Mouse (Mus musculus): Measurements from ENCODE around the gene Lyz1. TPM values are rescaled to one million over a fixed set of nuclear protein-coding genes. Genes with fewer than 3 reads are reported as not detected.
"Not testable (repeated sequence)": the region's sequence is repeated elsewhere in the genome, so short reads cannot be mapped to it uniquely, and the experiment has no call there.

The Lyz1 gene
- total RNA-seq (2021) = 1 to 10 TPM in 1 of 2 experiments, under 1 TPM in 1; 0.80 to 1.2 TPM

DNA sequence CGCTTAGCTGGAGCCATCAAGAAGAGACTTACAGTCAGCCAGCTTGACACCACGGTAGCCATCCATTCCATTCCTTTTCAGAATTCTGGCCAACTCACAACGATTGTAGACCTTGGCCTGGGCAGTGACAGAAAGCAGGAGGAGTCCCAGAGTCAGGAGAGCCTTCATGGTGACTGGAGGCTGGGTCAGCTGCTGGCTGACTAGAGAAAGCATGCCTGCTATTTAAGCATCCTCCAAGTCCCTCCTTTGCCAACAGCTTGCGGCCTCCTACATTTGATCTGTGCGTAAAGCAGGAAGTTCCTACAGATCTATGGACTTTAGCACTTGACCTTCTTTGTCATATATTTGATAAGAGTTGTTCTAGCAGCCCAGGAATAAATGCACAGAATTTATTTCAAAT, at the start of gene Lyz1:
Gene Lyz1, minus strand, starts transcription at position 198 of the 400 bp plus-strand sequence.
- DNase-seq (ENCODE audit: extremely low spot score in 1 of 2, low spot score in 1 of 2) = no peak

DNA sequence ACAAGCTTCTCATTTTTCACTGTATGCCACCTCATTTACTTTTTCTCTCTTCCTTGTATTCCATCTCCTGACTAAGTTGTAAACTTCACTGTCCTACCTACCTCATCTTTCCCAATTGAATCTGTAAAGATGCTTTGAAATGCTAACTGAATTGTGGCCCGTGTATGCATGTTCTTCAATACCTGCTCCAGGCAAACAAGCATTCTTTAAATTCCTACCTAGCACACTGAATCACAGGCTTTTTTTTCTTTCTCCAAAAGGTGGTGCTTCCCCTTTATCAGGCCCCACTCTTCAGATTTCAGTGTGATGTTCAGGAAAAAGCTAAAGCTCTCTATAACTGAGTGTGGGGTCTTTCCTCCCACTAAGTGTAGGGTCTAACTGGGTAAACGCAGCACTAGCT, 49.7 kb upstream of the Lyz1 start:
- DNase-seq (ENCODE audit: extremely low spot score in 1 of 2, low spot score in 1 of 2) = no peak

DNA sequence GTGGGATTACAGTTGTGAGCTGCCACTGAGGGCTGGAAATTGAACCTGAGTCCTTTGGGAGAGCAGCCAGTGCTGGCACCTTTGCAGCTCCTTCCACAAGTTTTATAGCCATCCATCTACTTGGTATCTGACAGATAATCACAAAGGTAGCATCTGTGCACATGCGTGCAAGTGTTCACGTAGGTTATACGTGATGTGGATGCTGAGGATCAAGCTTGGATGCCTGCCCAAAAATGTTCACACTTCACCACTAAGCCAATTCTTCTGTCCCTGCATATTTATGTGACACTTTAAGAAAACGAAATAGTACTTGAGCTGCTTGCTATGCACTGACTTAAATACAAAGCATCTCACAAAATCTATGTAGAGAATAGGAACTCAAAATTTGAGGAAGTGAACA, 48.4 kb upstream of the Lyz1 start:
- no peak for DNase-seq (ENCODE audit: extremely low spot score in 1 of 2, low spot score in 1 of 2)

GRCm38 (mm10) chr10:117339241-117339640, 46.6 kb upstream of the Lyz1 start:
- DNase-seq (ENCODE audit: extremely low spot score in 1 of 2, low spot score in 1 of 2) = no peak

DNA sequence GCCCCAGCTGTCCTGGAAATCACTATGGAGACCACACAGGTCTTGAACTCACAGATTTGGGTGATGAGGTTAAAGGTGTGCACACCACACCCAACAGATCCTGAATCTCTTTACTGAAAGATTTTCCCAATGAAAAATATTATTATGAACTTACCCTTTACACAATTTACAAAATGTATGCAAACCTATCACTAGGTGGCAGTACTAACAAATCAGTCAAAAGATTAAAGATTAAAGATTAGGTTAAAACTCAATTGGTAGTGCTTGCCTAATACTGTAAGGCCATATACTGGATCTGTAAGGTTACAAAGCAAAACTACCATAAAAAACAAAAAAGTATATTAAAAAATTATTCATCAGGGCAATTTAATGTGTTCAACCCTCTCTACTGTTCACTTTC, 45.3 kb upstream of the Lyz1 start:
- DNase-seq (ENCODE audit: extremely low spot score in 1 of 2, low spot score in 1 of 2) = no peak

DNA sequence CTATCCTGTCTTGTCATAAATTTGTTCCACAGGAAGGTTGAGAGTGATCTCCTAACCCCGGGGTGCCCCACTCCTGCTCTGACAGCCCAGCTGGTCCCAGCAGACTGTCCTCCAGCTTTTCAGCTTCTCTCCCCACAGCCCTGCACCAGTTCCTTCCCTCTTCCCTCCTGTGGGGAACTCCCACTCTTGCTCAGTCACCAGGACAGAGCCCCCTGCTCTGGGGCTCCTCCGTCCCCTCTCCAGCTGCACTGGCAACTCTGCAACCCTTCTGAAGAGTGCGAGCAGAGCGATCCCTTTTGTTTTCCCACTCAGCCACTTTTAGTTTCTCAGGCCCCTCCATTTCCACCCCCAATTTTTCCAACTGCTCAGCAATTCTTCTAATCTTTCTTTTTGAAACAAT, 43.0 kb upstream of the Lyz1 start:
- DNase-seq (ENCODE audit: extremely low spot score in 1 of 2, low spot score in 1 of 2) = no peak

- DNase-seq (ENCODE audit: extremely low spot score in 1 of 2, low spot score in 1 of 2) = no peak
These were observed 37.9 kb upstream of the Lyz1 start for GRCm38 (mm10) chr10:117330521-117330920.

- no peak for DNase-seq (ENCODE audit: extremely low spot score in 1 of 2, low spot score in 1 of 2)
These were observed 31.1 kb upstream of the Lyz1 start for GRCm38 (mm10) chr10:117323782-117324181.

DNA sequence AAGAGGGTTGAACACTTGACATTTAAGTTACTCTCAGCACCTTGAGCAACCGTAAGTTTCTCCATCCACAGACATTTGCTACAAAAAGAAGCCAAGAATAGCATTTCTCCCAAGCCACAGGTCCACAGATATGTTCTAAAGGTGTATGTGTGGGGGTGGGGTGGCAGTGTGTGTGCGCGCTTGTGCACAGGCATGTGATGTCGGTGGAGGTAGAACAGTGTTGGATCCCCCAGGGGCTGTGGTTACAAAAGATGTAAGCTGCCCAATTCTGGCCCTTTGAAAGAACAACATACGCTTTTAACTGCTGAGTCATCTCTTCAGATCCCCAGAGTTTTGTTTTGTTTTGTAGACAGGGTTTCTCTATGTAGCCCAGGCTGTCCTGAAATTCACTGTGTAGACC, 30.0 kb upstream of the Lyz1 start:
- no peak for DNase-seq (ENCODE audit: extremely low spot score in 1 of 2, low spot score in 1 of 2)

GRCm38 (mm10) chr10:117320571-117320981, 27.9 kb upstream of the Lyz1 start:
- DNase-seq (ENCODE audit: extremely low spot score in 1 of 2, low spot score in 1 of 2) = no peak

GRCm38 (mm10) chr10:117316391-117316790, 23.7 kb upstream of the Lyz1 start:
- DNase-seq (ENCODE audit: extremely low spot score in 1 of 2, low spot score in 1 of 2) = no peak

- DNase-seq (ENCODE audit: extremely low spot score in 1 of 2, low spot score in 1 of 2) = no peak
These were observed 20.5 kb upstream of the Lyz1 start for GRCm38 (mm10) chr10:117313133-117313532.

DNA sequence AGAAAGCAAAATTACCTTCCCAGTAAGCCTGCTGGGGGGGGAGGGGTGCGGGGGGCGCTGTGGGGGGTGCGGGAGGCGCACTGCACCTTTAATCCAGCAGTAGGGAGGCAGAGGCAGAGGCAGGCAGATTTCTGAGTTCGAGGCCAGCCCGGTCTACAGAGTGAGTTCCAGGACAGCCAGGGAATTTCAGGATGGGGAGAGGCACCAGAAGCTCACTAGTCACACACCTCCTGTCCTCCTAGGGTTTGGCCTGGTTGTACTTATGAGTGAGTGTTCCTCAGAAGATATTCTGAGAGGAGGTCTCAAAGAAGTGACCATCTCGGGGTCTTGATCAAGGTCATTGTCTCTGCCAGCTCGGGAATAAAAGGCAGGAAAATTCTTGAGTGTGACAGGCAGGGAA, 19.5 kb upstream of the Lyz1 start:
- DNase-seq (ENCODE audit: extremely low spot score in 1 of 2, low spot score in 1 of 2) = no peak

- no peak for DNase-seq (ENCODE audit: extremely low spot score in 1 of 2, low spot score in 1 of 2)
These were observed 11.7 kb upstream of the Lyz1 start for GRCm38 (mm10) chr10:117304371-117304770.

- DNase-seq (ENCODE audit: extremely low spot score in 1 of 2, low spot score in 1 of 2) = no peak
These were observed 9.0 kb upstream of the Lyz1 start for GRCm38 (mm10) chr10:117301688-117302087.

DNA sequence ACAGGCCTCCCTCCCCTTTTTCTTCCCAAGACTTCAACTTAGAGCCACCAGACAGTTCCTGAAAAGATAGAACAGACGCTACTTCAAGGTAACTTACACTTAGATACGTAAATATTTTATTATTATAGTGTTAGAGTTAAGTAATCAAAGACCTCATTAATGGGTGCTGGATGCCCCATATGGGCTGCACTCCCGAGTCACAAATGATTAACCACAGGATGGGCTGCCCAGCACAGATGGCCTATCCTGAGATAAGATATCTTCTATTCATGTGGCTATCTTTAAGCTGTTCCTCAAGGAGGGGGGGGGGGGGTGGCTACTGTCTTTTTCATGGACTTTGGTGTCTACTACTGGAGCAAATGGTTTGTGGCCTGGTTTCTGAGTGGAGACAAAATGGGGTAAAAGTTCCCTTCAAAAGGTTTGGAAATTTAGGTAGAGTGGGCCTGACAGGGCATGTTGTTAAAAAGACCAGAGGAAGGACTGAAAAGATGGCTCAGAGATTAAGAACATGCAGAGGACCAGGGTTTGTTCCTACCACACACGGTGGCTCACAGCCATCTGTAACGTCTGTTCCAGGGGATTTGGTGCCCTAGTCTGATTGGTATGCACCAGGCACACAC, 7.3 kb upstream of the Lyz1 start:
- DNase-seq (ENCODE audit: extremely low spot score in 1 of 2, low spot score in 1 of 2) = no peak

DNA sequence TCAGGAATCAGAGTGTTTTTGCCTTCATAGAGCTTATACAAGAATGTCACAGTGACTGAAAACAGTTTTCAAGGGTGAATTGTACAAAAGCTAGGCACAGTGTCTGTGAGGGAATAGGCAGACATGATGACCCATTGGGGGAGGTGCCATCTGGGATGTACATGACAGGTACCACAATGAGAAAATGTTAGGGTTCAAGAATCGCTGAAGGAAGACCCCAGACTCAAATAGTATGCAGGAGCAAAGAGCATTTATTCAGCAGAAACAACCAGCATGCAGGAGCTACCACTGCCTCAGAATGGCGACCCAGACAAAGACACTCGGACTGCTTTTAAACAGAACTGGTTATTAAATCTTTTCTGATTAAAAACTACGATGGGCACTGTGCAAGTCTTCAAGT, 6.4 kb upstream of the Lyz1 start:
- no peak for DNase-seq (ENCODE audit: extremely low spot score in 1 of 2, low spot score in 1 of 2)

- no peak for DNase-seq (ENCODE audit: extremely low spot score in 1 of 2, low spot score in 1 of 2)
These were observed 5.7 kb upstream of the Lyz1 start for GRCm38 (mm10) chr10:117298336-117298735.

- not testable (repeated sequence) for DNase-seq (ENCODE audit: extremely low spot score in 1 of 2, low spot score in 1 of 2)
These were observed 1.7 kb downstream of the Lyz1 start for GRCm38 (mm10) chr10:117290936-117291335.

GRCm38 (mm10) chr10:117290046-117290870, 2.4 kb downstream of the Lyz1 start:
- no peak for DNase-seq (ENCODE audit: extremely low spot score in 1 of 2, low spot score in 1 of 2)

GRCm38 (mm10) chr10:117289034-117289505, 3.6 kb downstream of the Lyz1 start:
- DNase-seq (ENCODE audit: extremely low spot score in 1 of 2, low spot score in 1 of 2) = not testable (repeated sequence)
